12 mouse cellular contexts compared by ENCODE assay signal in genomic region chr11:102041350-102041949, GRCm38 (mm10). TPM values are rescaled to one million over a fixed set of nuclear protein-coding genes. Genes with fewer than 3 reads are reported as not detected.
DNase-seq lines count a peak whose midpoint lies in the region; ATAC-seq and TF ChIP-seq lines count a peak whose summit lies in the region.
"Had no signal": no experiment of that assay in that cellular context is flagged by ENCODE, and none has a peak within 500 bp of the region (broad histone marks: within the 10 kb centered on the region; RNA-seq: fewer than 3 reads in every experiment).

Gene Cd300lg (plus strand): TSS chr11:102041509.

- H3K4me1 ChIP-seq in lung, adult 2 months (ENCODE audit: control insufficient read depth, insufficient read depth, low read length) = no peaks in the 10 kb centered on the region
- H3K4me1 ChIP-seq in limb, embryonic 14.5 days (ENCODE audit: control insufficient read depth, insufficient read depth, low read length) = no peaks in the 10 kb centered on the region
- no peaks in the 10 kb centered on the region for H3K4me1 ChIP-seq in forebrain, postnatal 0 days (ENCODE audit: insufficient read depth)
- H3K4me1 ChIP-seq: liver, embryonic 15.5 days; midbrain, embryonic 12.5 days had no signal

- 0 out of 2 replicates have a peak, but pooled peaks cover 9% of the 10 kb centered on the region for H3K9me3 ChIP-seq in limb, embryonic 14.5 days (ENCODE audit: control insufficient read depth, low read length)
- H3K9me3 ChIP-seq in forebrain, postnatal 0 days (ENCODE audit: low read length) = 0 out of 2 replicates have a peak, but pooled peaks cover 9% of the 10 kb centered on the region
- H3K9me3 ChIP-seq: liver, embryonic 15.5 days had no signal

- DNase-seq in lung, adult 2 months = no peak
- DNase-seq in lung, adult 18-20 months = no peak
- no peak for DNase-seq in adrenal gland, postnatal 4 days (ENCODE audit: low spot score in 2 of 2)
- DNase-seq in gastrocnemius, postnatal 36 days = no peak
- DNase-seq in limb, embryonic 14.5 days (ENCODE audit: low spot score) = no peak
- no peak for DNase-seq in forebrain, postnatal 0 days
- no peak for DNase-seq in left cerebral cortex, postnatal 14 days (ENCODE audit: low spot score in 2 of 2)
- DNase-seq in frontal cortex, postnatal 25 days (ENCODE audit: low spot score in 2 of 2) = no peak

- H3K36me3 ChIP-seq in limb, embryonic 14.5 days (ENCODE audit: control insufficient read depth, insufficient read depth, low read length) = no peaks in the 10 kb centered on the region
- no peaks in the 10 kb centered on the region for H3K36me3 ChIP-seq in forebrain, postnatal 0 days (ENCODE audit: insufficient read depth)
- H3K36me3 ChIP-seq: liver, embryonic 15.5 days; midbrain, embryonic 12.5 days had no signal

- peak within 1 kb of the TSS; percentile 53 for H3K4me3 ChIP-seq in lung, adult 2 months (replicated peaks; ENCODE audit: extremely low read depth, low read depth, low read length)
- H3K4me3 ChIP-seq in limb, embryonic 14.5 days (replicated peaks; ENCODE audit: low read length) = no peak within 1 kb of the TSS
- H3K4me3 ChIP-seq in forebrain, postnatal 0 days (ENCODE audit: low read depth, low read length) = no peak within 1 kb of the TSS
- H3K4me3 ChIP-seq: layer of hippocampus, adult 2 months; liver, embryonic 15.5 days; midbrain, embryonic 12.5 days had no signal

- no peak within 1 kb of the TSS for H3K9ac ChIP-seq in limb, embryonic 14.5 days (ENCODE audit: low read depth, low read length, severe bottlenecking)
- H3K9ac ChIP-seq in forebrain, postnatal 0 days = no peak within 1 kb of the TSS
- H3K9ac ChIP-seq: liver, embryonic 15.5 days had no signal

- TF ChIP-seq POLR2A in lung, adult 2 months (IDR thresholded peaks at IDR 0.05; ENCODE audit: borderline replicate concordance, extremely low read depth, low read depth, low read length) = peak; percentile 20; the same call in 1 of the 2 replicates
- TF ChIP-seq POLR2A in limb, embryonic 14.5 days (IDR thresholded peaks at IDR 0.05; ENCODE audit: borderline replicate concordance, extremely low read depth, insufficient read depth, insufficient read length) = no peak

- 35% methylated on average over 5 of the region's 5 CpGs for WGBS in lung, adult 2 months
- 50% methylated on average over 5 of the region's 5 CpGs for WGBS in limb, embryonic 14.5 days
- 72% methylated on average over 5 of the region's 5 CpGs for WGBS in forebrain, postnatal 0 days

- intact Hi-C loops in gastrocnemius, postnatal 36 days (cut with DNase I) = no loop called here
- intact Hi-C loops in left cerebral cortex, postnatal 14 days (cut with DNase I) = loop anchor here (5.0 kb wide), 1 partner anchor 96 kb away; no protein-coding TSS in a partner anchor

- H3K27me3 ChIP-seq in limb, embryonic 14.5 days (ENCODE audit: control insufficient read depth, insufficient read depth, low read length) = no peaks in the 10 kb centered on the region
- no peaks in the 10 kb centered on the region for H3K27me3 ChIP-seq in forebrain, postnatal 0 days (ENCODE audit: insufficient read depth, low read length)

- TF ChIP-seq CTCF in lung, adult 2 months (IDR thresholded peaks at IDR 0.05; ENCODE audit: insufficient read depth, low read length) = no peak
- TF ChIP-seq CTCF in forebrain, postnatal 0 days (IDR thresholded peaks at IDR 0.05; ENCODE audit: low read depth) = no peak

- no peak for ATAC-seq in limb, embryonic 14.5 days (ENCODE audit: low FRiP score, low read depth)
- no peak for ATAC-seq in forebrain, postnatal 0 days

- peak within 1 kb of the TSS; percentile 24; the same call in 1 of the 2 replicates for H3K4me2 ChIP-seq in limb, embryonic 14.5 days (replicated peaks; ENCODE audit: low read depth, low read length, severe bottlenecking)
- H3K4me2 ChIP-seq in forebrain, postnatal 0 days (ENCODE audit: low read depth) = no peak within 1 kb of the TSS
- H3K4me2 ChIP-seq: liver, embryonic 15.5 days; midbrain, embryonic 12.5 days had no signal

- no peak within 1 kb of the TSS for H3K27ac ChIP-seq in limb, embryonic 14.5 days (replicated peaks; ENCODE audit: low read depth, low read length)
- H3K27ac ChIP-seq in forebrain, postnatal 0 days (ENCODE audit: low read depth, low read length) = no peak within 1 kb of the TSS
- H3K27ac ChIP-seq: layer of hippocampus, adult 2 months; liver, embryonic 15.5 days; midbrain, embryonic 12.5 days had no signal

RNA-seq across cellular contexts. Expression of gene Cd300lg, which starts in this region (rescaled TPM):
- 7.8 and 12.0 TPM in 2 replicates for polyA plus RNA-seq in lung, adult 2 months (2012; rRNA removed)
- total RNA-seq in adrenal gland, postnatal 4 days (2021) = 10 to 100 TPM; 10.7 to 15.6 TPM
- 10 to 100 TPM; 17.6 to 18.2 TPM for total RNA-seq in gastrocnemius, postnatal 36 days (2021)
- 1.0 and 2.1 TPM in 2 replicates for polyA plus RNA-seq in limb, embryonic 14.5 days (2012; rRNA removed)
- 0.81 and 0.87 TPM in 2 replicates for polyA plus RNA-seq in limb, embryonic 14.5 days (2014; fragmentation: Nextera tagmentation; extraction: Ambion mirVana)
- 0.69 and 0.86 TPM in 2 replicates for total RNA-seq in forebrain, postnatal 0 days (2014; rRNA removed)
- polyA plus RNA-seq in forebrain, postnatal 0 days (2015; fragmentation: Nextera tagmentation; extraction: Ambion mirVana) = 0.15 and 0.30 TPM in 2 replicates
- not detected for total RNA-seq in left cerebral cortex, postnatal 14 days (2021)
- total RNA-seq: ES-E14; layer of hippocampus, adult 2 months had no signal
